Mouse (Mus musculus) heart, embryonic 13.5 days (tissue): ENCODE measurements around the gene Ascc1. TPM values are rescaled to one million over a fixed set of nuclear protein-coding genes. Genes with fewer than 3 reads are reported as not detected.

ENCODE experiments used
- ATAC-seq: fragments of 200-750 bp; cut with Nextera tagmentation; 2 replicates; pipeline ENCODE4 v1.8.0; 2017; ENCODE audit warnings: moderate TSS enrichment; ENCODE audit not compliant: insufficient number of reproducible peaks, low FRiP score, low TSS enrichment; ENCODE audit errors: extremely low read depth
- H3K27ac ChIP-seq: fragments of 300-500 bp; sonication (generic); replicated peaks from 2 replicates; pipeline ENCODE4 v1.5.1; 2015; ENCODE audit warnings: moderate library complexity, mild to moderate bottlenecking, inconsistent platforms
- H3K27me3 ChIP-seq: fragments of 300-500 bp; sonication (generic); replicated peaks from 2 replicates; pipeline ENCODE4 v1.6.1; 2015; ENCODE audit warnings: mild to moderate bottlenecking, inconsistent platforms
- H3K36me3 ChIP-seq: fragments of 300-500 bp; sonication (generic); 2 replicates; pipeline ENCODE4 v1.6.1; 2015; ENCODE audit warnings: mild to moderate bottlenecking, inconsistent platforms
- H3K4me1 ChIP-seq: fragments of 300-500 bp; sonication (generic); 2 replicates; pipeline ENCODE4 v1.6.1; 2015; ENCODE audit warnings: inconsistent platforms
- H3K4me2 ChIP-seq: fragments of 300-500 bp; sonication (generic); 2 replicates; pipeline ENCODE4 v1.6.1; 2015; ENCODE audit warnings: inconsistent platforms, mild to moderate bottlenecking, moderate library complexity
- H3K4me3 ChIP-seq: fragments of 300-500 bp; sonication (generic); 2 replicates; pipeline ENCODE4 v1.5.1; 2015; ENCODE audit warnings: moderate library complexity, mild to moderate bottlenecking, inconsistent platforms
- H3K9ac ChIP-seq: fragments of 300-500 bp; sonication (generic); 2 replicates; pipeline ENCODE4 v1.6.1; 2015; ENCODE audit warnings: inconsistent platforms, mild to moderate bottlenecking, moderate library complexity
- H3K9me3 ChIP-seq: fragments of 300-500 bp; sonication (generic); 2 replicates; pipeline ENCODE4 v1.6.1; 2016; ENCODE audit warnings: inconsistent platforms
- WGBS: fragments of 180-500 bp; shearing (Covaris S2); methylation state at CpG from one replicate; pipeline ENCODE4 v1.1.7; 2015; ENCODE audit warnings: mixed read lengths; 5-methylcytosine and 5-hydroxymethylcytosine counted together
- polyA plus RNA-seq: library from polyadenylated mRNA; unstranded; fragments of >200 nt; fragmentation: Nextera tagmentation; extraction: Ambion mirVana; gene quantifications from 2 replicates; pipeline ENCODE4 v1.2.1, GENCODE M21; 2015

Ascc1 gene
- polyA plus RNA-seq, 1 experiment from 2014 or later = 33.8 TPM

DNA sequence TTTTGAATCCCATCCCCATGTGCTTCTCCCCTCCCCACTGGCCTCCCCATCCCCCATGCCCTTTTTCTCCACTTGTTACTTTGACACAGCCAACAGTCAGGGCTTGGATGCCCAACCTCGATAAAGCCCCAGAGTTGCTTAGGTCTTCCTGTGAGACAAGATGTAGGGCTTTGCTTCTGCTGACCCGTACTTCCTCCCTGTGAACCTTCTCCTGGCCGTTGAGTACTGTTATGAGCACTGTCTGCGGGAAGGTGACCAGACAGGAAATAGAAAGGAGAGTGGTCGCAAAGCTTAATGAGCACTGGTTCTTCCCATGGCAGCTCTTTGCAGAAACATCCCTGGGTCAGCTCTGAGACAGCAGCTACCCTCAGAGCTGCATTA lies 78.0 kb downstream of the Ascc1 start:
- H3K9ac ChIP-seq = peak overlapping the region; percentile 15; the same call in 1 of the 2 replicates
- peaks cover 64% of the 10 kb centered on the region for H3K4me1 ChIP-seq
- H3K36me3 ChIP-seq = no peaks in the 10 kb centered on the region
- 20% methylated on average over 5 of the region's 5 CpGs for WGBS
- no peaks in the 10 kb centered on the region for H3K9me3 ChIP-seq
- no peak overlapping the region for H3K4me3 ChIP-seq
- H3K27ac ChIP-seq = peak overlapping the region; percentile 80
- no peak for ATAC-seq
- H3K4me2 ChIP-seq = peak overlapping the region; percentile 33
- H3K27me3 ChIP-seq = peaks cover 52% of the 10 kb centered on the region

DNA sequence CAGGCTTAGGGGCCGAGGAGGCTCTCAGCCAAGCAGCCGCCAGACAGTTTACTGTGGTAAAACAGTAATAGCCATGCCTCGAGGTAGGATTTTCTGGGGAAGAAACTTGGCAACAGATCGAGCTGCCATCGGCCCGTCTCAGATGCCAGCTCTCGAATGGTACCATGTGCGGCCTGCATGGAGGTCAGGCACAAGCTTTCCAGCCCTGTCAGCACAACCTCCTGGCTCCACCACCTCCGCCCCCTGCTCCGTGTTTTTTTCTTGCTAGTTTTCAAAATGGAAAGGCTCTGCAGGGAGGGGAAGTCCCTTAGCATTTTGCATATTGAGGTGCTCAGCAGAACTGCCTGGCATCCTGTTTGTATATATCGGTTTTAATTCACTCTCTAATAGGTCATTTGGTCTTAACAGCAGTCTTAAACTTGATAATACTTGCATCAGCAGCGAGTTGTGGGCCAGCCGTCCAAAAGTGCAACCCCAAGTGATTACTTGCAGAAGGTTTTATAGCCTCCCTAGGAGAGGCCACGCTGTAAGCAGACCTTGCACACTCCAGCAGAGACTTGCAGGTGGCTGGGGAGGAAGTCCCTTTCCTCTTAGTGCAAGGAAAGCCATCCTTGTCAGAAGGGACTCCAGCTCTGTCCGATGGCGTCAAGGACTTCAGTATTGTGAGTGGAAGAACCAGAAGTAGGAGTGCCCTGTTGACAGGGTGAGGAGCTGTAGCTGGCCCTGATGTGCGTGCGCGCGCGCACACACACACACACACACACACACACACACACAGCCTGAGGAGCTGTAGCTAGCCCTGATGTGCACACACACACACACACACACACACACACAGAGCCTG lies 78.6 kb downstream of the Ascc1 start:
- Histone ChIP-seq H3K4me1 (peaks cover 70% of the 10 kb centered on the region), H3K36me3 (no peaks in the 10 kb centered on the region), H3K4me3 (no peak overlapping the region), H3K4me2 (peak overlapping the region; percentile 33), H3K9ac (peak overlapping the region; percentile 15; the same call in 1 of the 2 replicates), H3K27me3 (peaks cover 47% of the 10 kb centered on the region), H3K9me3 (no peaks in the 10 kb centered on the region), H3K27ac (peak overlapping the region; percentile 80)
- no peak for ATAC-seq
- 45% methylated on average over 21 of the region's 21 CpGs for WGBS

DNA sequence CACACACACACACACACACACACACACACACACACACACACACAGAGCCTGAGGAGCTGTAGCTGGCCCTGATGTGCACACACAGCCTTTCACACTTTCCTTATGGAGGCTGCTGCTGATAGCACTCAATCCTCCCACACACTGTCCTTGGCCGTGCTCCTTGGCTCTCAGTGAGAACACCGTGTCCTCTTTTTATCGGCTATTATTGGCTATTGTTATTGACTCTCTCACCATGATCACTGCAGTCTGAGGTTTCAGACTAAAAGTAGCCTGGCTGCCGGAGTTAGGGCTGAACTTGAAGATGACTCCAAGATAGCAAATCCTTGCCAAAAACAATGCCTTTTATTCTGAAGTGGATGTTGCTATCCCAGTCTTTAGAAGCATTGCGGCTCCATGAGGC lies 79.3 kb downstream of the Ascc1 start:
- Histone ChIP-seq H3K27me3 (peaks cover 43% of the 10 kb centered on the region), H3K36me3 (no peaks in the 10 kb centered on the region), H3K9me3 (no peaks in the 10 kb centered on the region), H3K9ac (no peak overlapping the region), H3K4me2 (peak overlapping the region; percentile 11; the same call in 1 of the 2 replicates), H3K27ac (peak overlapping the region; percentile 80; the same call in 1 of the 2 replicates), H3K4me3 (no peak overlapping the region), H3K4me1 (peaks cover 70% of the 10 kb centered on the region)
- ATAC-seq = no peak
- WGBS = 33% methylated on average over 5 of the region's 5 CpGs

DNA sequence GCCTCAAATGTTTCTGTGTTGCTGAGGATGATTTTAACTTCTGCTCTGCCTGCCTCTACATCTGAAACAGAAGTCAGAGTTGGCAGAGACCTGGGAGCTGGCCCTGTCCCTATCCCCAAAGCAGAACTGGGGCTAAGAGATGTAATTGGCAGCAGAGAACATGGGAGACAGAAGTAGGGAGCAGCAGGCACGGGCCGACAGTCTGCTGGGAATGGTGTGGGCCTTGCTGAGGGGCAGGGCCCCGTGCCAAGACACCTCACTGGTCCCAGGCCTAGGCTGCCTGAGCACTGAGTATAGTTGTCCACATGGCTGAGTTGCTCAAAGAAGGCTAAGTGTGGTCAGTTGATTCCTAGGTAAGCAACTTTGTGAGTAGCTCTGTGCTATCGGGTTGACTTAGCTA lies 81.5 kb downstream of the Ascc1 start:
- H3K36me3 ChIP-seq = no peaks in the 10 kb centered on the region

DNA sequence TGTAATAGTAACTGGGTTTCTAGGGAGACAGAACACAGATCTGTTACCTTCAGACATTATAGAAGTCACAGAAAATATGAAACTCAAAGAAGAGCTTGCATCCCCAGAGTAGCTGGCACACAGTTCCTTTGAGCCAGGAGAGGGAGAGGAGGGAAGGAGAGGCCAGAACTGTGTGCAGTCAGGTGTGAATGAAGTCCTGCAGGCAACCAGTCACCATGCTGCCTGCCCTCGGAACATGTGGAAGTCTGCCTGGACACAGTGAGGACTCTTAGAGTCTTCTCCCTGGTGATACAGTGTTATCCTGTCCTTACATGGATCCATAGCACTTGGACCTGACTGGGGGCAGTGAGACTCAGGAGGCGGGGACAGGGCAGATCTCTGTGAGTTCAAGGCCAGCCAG lies 89.7 kb downstream of the Ascc1 start:
- no peaks in the 10 kb centered on the region for H3K36me3 ChIP-seq
- peaks cover 84% of the 10 kb centered on the region for H3K27me3 ChIP-seq
- H3K4me2 ChIP-seq = no peak overlapping the region
- H3K9ac ChIP-seq = no peak overlapping the region
- ATAC-seq = no peak
- no peaks in the 10 kb centered on the region for H3K9me3 ChIP-seq
- no peak overlapping the region for H3K27ac ChIP-seq
- H3K4me1 ChIP-seq = peaks cover 2% of the 10 kb centered on the region; the same call in 1 of the 2 replicates
- H3K4me3 ChIP-seq = no peak overlapping the region
- 69% methylated on average over 2 of the region's 2 CpGs for WGBS

More for the DNA sequence above, 81.5 kb downstream of the Ascc1 start:
- no peak for ATAC-seq
- no peak overlapping the region for H3K9ac ChIP-seq
- 93% methylated on average over 4 of the region's 4 CpGs for WGBS
- no peak overlapping the region for H3K4me3 ChIP-seq
- H3K4me1 ChIP-seq = peaks cover 49% of the 10 kb centered on the region
- H3K27me3 ChIP-seq = peaks cover 57% of the 10 kb centered on the region
- no peaks in the 10 kb centered on the region for H3K9me3 ChIP-seq
- H3K27ac ChIP-seq = no peak overlapping the region
- H3K4me2 ChIP-seq = no peak overlapping the region

DNA sequence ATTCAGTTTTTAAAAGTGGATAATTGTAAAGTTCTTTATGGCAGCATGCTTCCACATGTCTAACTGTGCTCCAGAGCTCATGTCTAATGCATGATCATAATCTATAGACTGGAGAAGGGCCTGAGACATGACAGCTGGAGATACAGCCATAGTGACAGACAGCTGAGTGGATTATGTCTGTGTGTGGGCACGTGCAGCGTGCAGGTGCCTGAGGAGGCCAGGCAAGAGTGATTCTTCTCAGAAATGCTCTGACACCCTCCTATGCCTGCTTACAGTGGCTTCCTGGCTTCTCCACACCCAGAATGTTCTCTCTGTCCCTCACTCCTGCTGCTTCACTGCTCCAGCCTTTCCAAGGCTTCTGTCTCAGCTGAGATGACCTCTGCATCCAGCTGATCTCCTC lies 91.1 kb downstream of the Ascc1 start:
- H3K9me3 ChIP-seq = no peaks in the 10 kb centered on the region
- H3K4me2 ChIP-seq = no peak overlapping the region
- H3K4me1 ChIP-seq = peaks cover 2% of the 10 kb centered on the region; the same call in 1 of the 2 replicates
- WGBS = 84% methylated on average over 2 of the region's 2 CpGs
- H3K27me3 ChIP-seq = peaks cover 75% of the 10 kb centered on the region
- H3K36me3 ChIP-seq = peaks cover 8% of the 10 kb centered on the region
- H3K4me3 ChIP-seq = no peak overlapping the region
- no peak for ATAC-seq
- H3K9ac ChIP-seq = no peak overlapping the region
- H3K27ac ChIP-seq = no peak overlapping the region

DNA sequence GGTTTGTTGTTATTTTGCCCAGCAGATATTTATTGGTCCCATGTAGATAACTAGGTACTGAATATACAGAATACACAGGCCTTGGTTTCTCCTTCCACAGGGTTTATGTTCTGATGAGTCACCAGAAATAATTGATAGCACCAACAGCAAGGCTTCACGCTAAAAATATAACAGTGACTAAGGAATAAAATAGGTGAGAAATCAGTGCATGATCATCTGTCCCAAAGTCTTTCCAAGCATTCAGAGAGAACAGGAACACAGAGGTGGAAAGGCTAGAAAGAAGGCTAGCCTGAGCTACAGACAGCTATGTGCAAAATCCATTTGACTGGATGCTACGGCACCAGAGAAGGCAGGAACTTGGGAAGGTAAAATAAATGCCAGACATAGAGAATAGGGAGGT lies 93.0 kb downstream of the Ascc1 start:
- Histone ChIP-seq H3K9me3 (no peaks in the 10 kb centered on the region), H3K36me3 (peaks cover 18% of the 10 kb centered on the region), H3K27me3 (peaks cover 61% of the 10 kb centered on the region), H3K9ac (no peak overlapping the region), H3K4me2 (no peak overlapping the region), H3K27ac (no peak overlapping the region), H3K4me3 (no peak overlapping the region), H3K4me1 (peaks cover 2% of the 10 kb centered on the region; the same call in 1 of the 2 replicates)
- 91% methylated on average over 2 of the region's 2 CpGs for WGBS
- ATAC-seq = no peak

DNA sequence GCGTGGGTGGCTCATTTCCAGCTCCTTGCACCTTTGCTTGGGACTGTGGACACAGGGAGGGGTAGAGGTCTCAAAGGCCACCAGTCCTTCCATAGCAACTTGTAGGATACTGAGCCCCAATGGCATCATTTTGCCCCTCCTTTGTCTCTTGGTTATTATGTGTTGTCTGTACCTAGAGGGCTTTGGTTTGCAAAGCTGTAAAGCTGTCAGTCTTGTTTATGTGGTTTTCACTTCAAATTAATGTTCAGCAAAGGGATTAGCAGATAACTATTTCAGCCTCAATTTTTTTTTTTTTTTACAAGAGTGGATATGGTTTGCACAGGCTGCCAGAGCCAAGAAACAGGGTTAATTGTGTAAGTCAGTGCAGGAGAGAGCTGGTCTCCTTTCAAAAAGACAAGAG lies 93.7 kb downstream of the Ascc1 start:
- 82% methylated on average over 1 of the region's 1 CpGs for WGBS
- Histone ChIP-seq H3K4me1 (peaks cover under 1% of the 10 kb centered on the region; the same call in 1 of the 2 replicates), H3K27ac (no peak overlapping the region), H3K4me3 (no peak overlapping the region), H3K4me2 (no peak overlapping the region), H3K36me3 (peaks cover 24% of the 10 kb centered on the region), H3K9ac (no peak overlapping the region), H3K27me3 (peaks cover 53% of the 10 kb centered on the region), H3K9me3 (no peaks in the 10 kb centered on the region)
- no peak for ATAC-seq

DNA sequence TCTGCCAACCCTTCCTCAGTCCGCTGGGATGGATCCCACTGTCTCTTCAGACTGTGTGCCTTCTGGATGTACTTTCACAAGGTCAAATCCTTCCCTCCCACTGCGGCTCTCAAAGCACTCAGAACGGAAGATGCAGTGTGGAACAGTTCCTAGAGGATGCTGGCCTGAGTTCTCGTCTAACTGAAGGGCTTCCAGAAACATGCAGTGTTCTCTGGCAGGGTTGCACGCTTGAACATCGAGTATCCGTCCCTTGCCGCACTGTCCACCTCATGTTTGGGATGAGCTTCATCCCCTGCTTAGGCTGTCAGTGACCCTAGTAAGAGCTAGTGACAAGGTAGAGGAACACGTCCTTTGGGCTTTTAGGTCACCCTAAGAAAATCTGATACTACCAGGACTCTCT lies 94.5 kb downstream of the Ascc1 start:
- H3K27me3 ChIP-seq = peaks cover 47% of the 10 kb centered on the region
- no peak overlapping the region for H3K4me2 ChIP-seq
- H3K9ac ChIP-seq = no peak overlapping the region
- H3K27ac ChIP-seq = no peak overlapping the region
- H3K4me1 ChIP-seq = no peaks in the 10 kb centered on the region
- H3K4me3 ChIP-seq = no peak overlapping the region
- H3K36me3 ChIP-seq = peaks cover 24% of the 10 kb centered on the region
- 84% methylated on average over 9 of the region's 9 CpGs for WGBS
- no peaks in the 10 kb centered on the region for H3K9me3 ChIP-seq
- no peak for ATAC-seq

DNA sequence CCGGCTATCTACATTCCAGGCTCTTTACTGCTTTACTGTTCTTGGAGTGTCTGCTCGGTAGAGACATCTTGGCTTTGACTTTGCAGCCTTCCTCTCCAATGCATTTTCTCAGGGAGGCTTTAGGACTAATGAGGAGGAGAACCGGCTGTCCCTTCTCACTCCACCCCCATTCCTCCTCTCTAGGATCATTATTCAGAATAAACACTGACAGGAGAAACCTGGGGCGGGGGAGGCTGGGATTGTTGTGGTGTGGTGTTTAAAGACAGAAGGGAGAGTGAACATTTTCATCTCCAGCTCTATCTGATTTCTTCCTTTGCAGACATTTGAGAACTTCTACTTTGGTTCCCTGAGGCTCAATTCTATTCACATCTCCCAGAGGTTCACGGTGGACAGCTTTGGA lies 95.2 kb downstream of the Ascc1 start:
- H3K9ac ChIP-seq = no peak overlapping the region
- H3K4me3 ChIP-seq = no peak overlapping the region
- no peak overlapping the region for H3K4me2 ChIP-seq
- H3K9me3 ChIP-seq = no peaks in the 10 kb centered on the region
- H3K36me3 ChIP-seq = peaks cover 24% of the 10 kb centered on the region
- H3K27ac ChIP-seq = no peak overlapping the region
- 79% methylated on average over 5 of the region's 5 CpGs for WGBS
- no peaks in the 10 kb centered on the region for H3K4me1 ChIP-seq
- H3K27me3 ChIP-seq = peaks cover 43% of the 10 kb centered on the region
- no peak for ATAC-seq

DNA sequence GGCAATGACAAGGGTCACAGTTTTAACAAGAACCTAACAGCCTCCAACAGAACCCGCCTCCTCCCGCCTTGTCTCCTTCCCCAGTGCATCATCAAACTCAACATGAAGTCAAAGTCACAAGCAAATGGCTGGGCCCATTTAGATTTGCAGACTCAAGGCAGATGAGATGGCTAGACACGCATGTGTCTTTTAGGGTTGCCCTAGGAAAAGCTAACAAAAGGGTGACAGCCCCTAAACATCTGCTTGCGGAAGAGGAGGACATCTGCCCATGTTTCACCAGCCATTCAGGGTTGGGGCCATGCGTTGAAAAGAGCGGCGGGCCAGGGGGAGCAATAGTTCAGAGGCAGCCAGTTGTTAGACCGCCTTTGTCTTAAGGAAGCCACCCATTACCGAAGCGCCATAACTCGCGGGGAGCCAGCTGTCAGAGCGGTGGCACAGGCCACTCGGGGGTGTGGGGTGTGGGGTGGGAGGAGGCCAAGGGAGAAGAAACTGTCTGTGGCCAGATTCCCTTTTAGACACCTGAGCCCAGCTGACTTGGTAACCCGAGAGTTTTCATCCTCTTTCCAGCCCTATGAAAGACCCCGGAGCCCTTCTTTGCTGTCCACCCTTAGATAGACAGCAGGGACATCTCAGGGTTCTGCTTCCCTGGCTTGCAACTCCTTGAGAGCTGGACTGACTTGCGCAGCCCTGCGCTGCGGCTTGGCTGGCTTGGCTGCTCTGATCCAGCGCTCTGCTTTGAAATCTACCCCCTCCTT lies 103.0 kb downstream of the Ascc1 start:
- peaks cover 78% of the 10 kb centered on the region for H3K27me3 ChIP-seq

More for the DNA sequence above, 103.0 kb downstream of the Ascc1 start:
- Histone ChIP-seq H3K9ac (peak overlapping the region; percentile 76; the same call in 1 of the 2 replicates), H3K4me3 (peak overlapping the region; percentile 61), H3K27ac (no peak overlapping the region), H3K4me2 (peak overlapping the region; percentile 89), H3K4me1 (peaks cover 27% of the 10 kb centered on the region), H3K36me3 (peaks cover 6% of the 10 kb centered on the region), H3K9me3 (no peaks in the 10 kb centered on the region)
- 0 out of 2 replicates have a peak, but pooled peaks have one; percentile 26 for ATAC-seq
- WGBS = 24% methylated on average over 20 of the region's 20 CpGs
